Mouse (Mus musculus) neural tube, embryonic 12.5 days (tissue): Measurements from ENCODE around the gene Cacna2d2. TPM values are rescaled to one million over a fixed set of nuclear protein-coding genes. Genes with fewer than 3 reads are reported as not detected.
A peak's percentile ranks its signal among the peaks of the same experiment; 100 is the strongest.

ENCODE experiments used
- ATAC-seq: fragments of 200-750 bp; cut with Nextera tagmentation; 2 replicates; pipeline ENCODE4 v1.8.0; 2017; ENCODE audit warnings: low read depth, mild to moderate bottlenecking, moderate TSS enrichment, moderate library complexity; ENCODE audit not compliant: low FRiP score
- H3K27ac ChIP-seq: fragments of 300-500 bp; sonication (generic); 2 replicates; pipeline ENCODE4 v1.5.1; 2016
- H3K27me3 ChIP-seq: fragments of 300-500 bp; sonication (generic); replicated peaks from 2 replicates; pipeline ENCODE4 v1.6.1; 2016; ENCODE audit warnings: mild to moderate bottlenecking
- H3K36me3 ChIP-seq: fragments of 300-500 bp; sonication (generic); 2 replicates; pipeline ENCODE4 v1.6.1; 2016; ENCODE audit warnings: mild to moderate bottlenecking
- H3K4me1 ChIP-seq: fragments of 300-500 bp; sonication (generic); 2 replicates; pipeline ENCODE4 v1.6.1; 2016
- H3K4me2 ChIP-seq: fragments of 300-500 bp; sonication (generic); replicated peaks from 2 replicates; pipeline ENCODE4 v1.6.1; 2016; ENCODE audit warnings: mild to moderate bottlenecking
- H3K4me3 ChIP-seq: fragments of 300-500 bp; sonication (generic); 2 replicates; pipeline ENCODE4 v1.5.1; 2016
- H3K9ac ChIP-seq: fragments of 300-500 bp; sonication (generic); 2 replicates; pipeline ENCODE4 v1.6.1; 2016; ENCODE audit warnings: mild to moderate bottlenecking
- H3K9me3 ChIP-seq: fragments of 300-500 bp; sonication (generic); 2 replicates; pipeline ENCODE4 v1.6.1; 2016; ENCODE audit warnings: mild to moderate bottlenecking
- whole genome bisulfite sequencing: fragments of 180-500 bp; shearing (Covaris S2); methylation state at CpG from one replicate; pipeline ENCODE4 v1.1.7; 2016; 5-methylcytosine and 5-hydroxymethylcytosine counted together
- polyA plus RNA-seq: library from polyadenylated mRNA; unstranded; fragments of >200 nt; fragmentation: Nextera tagmentation; extraction: Ambion mirVana; gene quantifications from 2 replicates; pipeline ENCODE4 v1.2.1, GENCODE M21; 2016

The Cacna2d2 gene
- polyA plus RNA-seq, 1 experiment from 2014 or later = 5.4 TPM

GRCm38 (mm10) chr9:107417106-107417505 is 17.7 kb downstream of the Cacna2d2 start:
- no peaks in the 10 kb centered on the region for H3K36me3 ChIP-seq
- H3K4me2 ChIP-seq = no peak overlapping the region
- no peak for ATAC-seq
- H3K27ac ChIP-seq = no peak overlapping the region
- peaks cover 14% of the 10 kb centered on the region; the same call in 1 of the 2 replicates for H3K4me1 ChIP-seq
- no peak overlapping the region for H3K9ac ChIP-seq
- H3K4me3 ChIP-seq = no peak overlapping the region
- no peaks in the 10 kb centered on the region for H3K9me3 ChIP-seq
- 53% methylated on average over 6 of the region's 6 CpGs for WGBS
- H3K27me3 ChIP-seq = no peaks in the 10 kb centered on the region

- no peak overlapping the region for H3K4me3 ChIP-seq
- no peaks in the 10 kb centered on the region for H3K9me3 ChIP-seq
- peaks cover 18% of the 10 kb centered on the region for H3K4me1 ChIP-seq
- H3K27me3 ChIP-seq = no peaks in the 10 kb centered on the region
- H3K36me3 ChIP-seq = no peaks in the 10 kb centered on the region
- H3K9ac ChIP-seq = no peak overlapping the region
- no peak for ATAC-seq
- H3K4me2 ChIP-seq = no peak overlapping the region
- H3K27ac ChIP-seq = no peak overlapping the region
- 79% methylated on average over 9 of the region's 9 CpGs for WGBS
Measured at GRCm38 (mm10) chr9:107419491-107420244, 20.3 kb downstream of the Cacna2d2 start.

GRCm38 (mm10) chr9:107420898-107421297 is 21.5 kb downstream of the Cacna2d2 start:
- Histone ChIP-seq H3K27ac (no peak overlapping the region), H3K4me2 (no peak overlapping the region), H3K9me3 (no peaks in the 10 kb centered on the region), H3K9ac (no peak overlapping the region), H3K4me1 (peaks cover 23% of the 10 kb centered on the region), H3K4me3 (no peak overlapping the region), H3K36me3 (no peaks in the 10 kb centered on the region), H3K27me3 (no peaks in the 10 kb centered on the region)
- 70% methylated on average over 5 of the region's 5 CpGs for WGBS
- no peak for ATAC-seq

GRCm38 (mm10) chr9:107422878-107423277 is 23.5 kb downstream of the Cacna2d2 start:
- 81% methylated on average over 2 of the region's 2 CpGs for WGBS
- ATAC-seq = no peak
- Histone ChIP-seq H3K4me3 (no peak overlapping the region), H3K27ac (no peak overlapping the region), H3K36me3 (no peaks in the 10 kb centered on the region), H3K9me3 (no peaks in the 10 kb centered on the region), H3K4me1 (peaks cover 14% of the 10 kb centered on the region), H3K27me3 (no peaks in the 10 kb centered on the region), H3K4me2 (no peak overlapping the region), H3K9ac (no peak overlapping the region)

GRCm38 (mm10) chr9:107424485-107425175 is 25.2 kb downstream of the Cacna2d2 start:
- 49% methylated on average over 12 of the region's 12 CpGs for WGBS
- Histone ChIP-seq H3K4me3 (no peak overlapping the region), H3K4me2 (no peak overlapping the region), H3K27ac (no peak overlapping the region), H3K36me3 (no peaks in the 10 kb centered on the region), H3K27me3 (no peaks in the 10 kb centered on the region), H3K9me3 (no peaks in the 10 kb centered on the region), H3K9ac (no peak overlapping the region), H3K4me1 (peaks cover 32% of the 10 kb centered on the region)
- no peak for ATAC-seq

GRCm38 (mm10) chr9:107427876-107428275 is 28.5 kb downstream of the Cacna2d2 start:
- no peak overlapping the region for H3K9ac ChIP-seq
- H3K36me3 ChIP-seq = no peaks in the 10 kb centered on the region
- H3K4me1 ChIP-seq = peaks cover 61% of the 10 kb centered on the region
- no peak overlapping the region; the same call in 1 of the 2 replicates for H3K4me2 ChIP-seq
- no peak for ATAC-seq
- H3K27ac ChIP-seq = no peak overlapping the region
- 91% methylated on average over 7 of the region's 7 CpGs for WGBS
- H3K4me3 ChIP-seq = no peak overlapping the region
- no peaks in the 10 kb centered on the region for H3K9me3 ChIP-seq
- no peaks in the 10 kb centered on the region for H3K27me3 ChIP-seq

- Histone ChIP-seq H3K36me3 (no peaks in the 10 kb centered on the region), H3K4me3 (no peak overlapping the region), H3K9ac (no peak overlapping the region), H3K4me2 (peak overlapping the region; percentile 22), H3K4me1 (peaks cover 66% of the 10 kb centered on the region), H3K27me3 (no peaks in the 10 kb centered on the region), H3K27ac (peak overlapping the region; percentile 32; the same call in 1 of the 2 replicates), H3K9me3 (no peaks in the 10 kb centered on the region)
- WGBS = 61% methylated on average over 5 of the region's 5 CpGs
- 0 out of 2 replicates have a peak, but pooled peaks have one; percentile 39 for ATAC-seq
Measured at GRCm38 (mm10) chr9:107428451-107429186, 29.2 kb downstream of the Cacna2d2 start.

- 36% methylated on average over 12 of the region's 12 CpGs for WGBS
- Histone ChIP-seq H3K27me3 (no peaks in the 10 kb centered on the region), H3K27ac (peak overlapping the region; percentile 54; the same call in 1 of the 2 replicates), H3K9me3 (no peaks in the 10 kb centered on the region), H3K36me3 (no peaks in the 10 kb centered on the region), H3K4me1 (peaks cover 66% of the 10 kb centered on the region), H3K9ac (no peak overlapping the region), H3K4me3 (no peak overlapping the region), H3K4me2 (peak overlapping the region; percentile 33)
- ATAC-seq = peak; percentile 26; the same call in 1 of the 2 replicates
Measured at GRCm38 (mm10) chr9:107430445-107430844, 31.0 kb downstream of the Cacna2d2 start.

GRCm38 (mm10) chr9:107432546-107432945 is 33.1 kb downstream of the Cacna2d2 start:
- no peak for ATAC-seq
- WGBS = 72% methylated on average over 3 of the region's 3 CpGs
- H3K4me2 ChIP-seq = no peak overlapping the region
- no peaks in the 10 kb centered on the region for H3K36me3 ChIP-seq
- H3K27me3 ChIP-seq = no peaks in the 10 kb centered on the region
- H3K4me1 ChIP-seq = peaks cover 79% of the 10 kb centered on the region
- no peak overlapping the region for H3K4me3 ChIP-seq
- H3K9ac ChIP-seq = no peak overlapping the region
- no peaks in the 10 kb centered on the region for H3K9me3 ChIP-seq
- no peak overlapping the region for H3K27ac ChIP-seq

- no peak overlapping the region for H3K4me2 ChIP-seq
- H3K27ac ChIP-seq = no peak overlapping the region
- no peak overlapping the region for H3K9ac ChIP-seq
- H3K4me1 ChIP-seq = peaks cover 65% of the 10 kb centered on the region
- no peaks in the 10 kb centered on the region for H3K27me3 ChIP-seq
- 23% methylated on average over 6 of the region's 6 CpGs for WGBS
- H3K36me3 ChIP-seq = no peaks in the 10 kb centered on the region
- no peak overlapping the region for H3K4me3 ChIP-seq
- peak; percentile 38 for ATAC-seq
- H3K9me3 ChIP-seq = no peaks in the 10 kb centered on the region
Measured at GRCm38 (mm10) chr9:107434851-107435250, 35.4 kb downstream of the Cacna2d2 start.

GRCm38 (mm10) chr9:107435285-107435684 is 35.9 kb downstream of the Cacna2d2 start:
- Histone ChIP-seq H3K36me3 (no peaks in the 10 kb centered on the region), H3K4me1 (peaks cover 61% of the 10 kb centered on the region), H3K4me2 (no peak overlapping the region), H3K4me3 (no peak overlapping the region), H3K27ac (peak overlapping the region; percentile 54; the same call in 1 of the 2 replicates), H3K27me3 (no peaks in the 10 kb centered on the region), H3K9me3 (no peaks in the 10 kb centered on the region), H3K9ac (no peak overlapping the region)
- peak; percentile 70 for ATAC-seq
- WGBS = 25% methylated on average over 6 of the region's 6 CpGs

GRCm38 (mm10) chr9:107442891-107443290 is 43.5 kb downstream of the Cacna2d2 start:
- H3K4me1 ChIP-seq = peaks cover 42% of the 10 kb centered on the region
- WGBS = 62% methylated on average over 4 of the region's 4 CpGs
- H3K27me3 ChIP-seq = no peaks in the 10 kb centered on the region
- no peak overlapping the region for H3K4me2 ChIP-seq
- H3K4me3 ChIP-seq = no peak overlapping the region
- H3K9ac ChIP-seq = no peak overlapping the region
- no peak for ATAC-seq
- no peaks in the 10 kb centered on the region for H3K9me3 ChIP-seq
- H3K36me3 ChIP-seq = no peaks in the 10 kb centered on the region
- no peak overlapping the region; the same call in 1 of the 2 replicates for H3K27ac ChIP-seq
